Mouse (Mus musculus) lung, embryonic 15.5 days (tissue): Measurements from ENCODE around the gene Cwc25. TPM values are rescaled to one million over a fixed set of nuclear protein-coding genes. Genes with fewer than 3 reads are reported as not detected.

Source experiments
- ATAC-seq: fragments of 200-750 bp; cut with Nextera tagmentation; 2 replicates; pipeline ENCODE4 v1.8.0; 2017; ENCODE audit warnings: moderate number of reproducible peaks, borderline replicate concordance; ENCODE audit not compliant: low FRiP score, low TSS enrichment; ENCODE audit errors: extremely low read depth
- H3K27ac ChIP-seq: fragments of 300-500 bp; sonication (generic); 2 replicates; pipeline ENCODE4 v1.5.1; 2015; ENCODE audit warnings: moderate library complexity, mild to moderate bottlenecking, inconsistent platforms
- H3K27me3 ChIP-seq: fragments of 300-500 bp; sonication (generic); 2 replicates; pipeline ENCODE4 v1.6.1; 2015; ENCODE audit warnings: inconsistent platforms
- H3K36me3 ChIP-seq: fragments of 300-500 bp; sonication (generic); 2 replicates; pipeline ENCODE4 v1.6.1; 2015; ENCODE audit warnings: inconsistent platforms
- H3K4me1 ChIP-seq: fragments of 300-500 bp; sonication (generic); 2 replicates; pipeline ENCODE4 v1.6.1; 2015; ENCODE audit warnings: inconsistent platforms
- H3K4me2 ChIP-seq: fragments of 300-500 bp; sonication (generic); 2 replicates; pipeline ENCODE4 v1.6.1; 2015; ENCODE audit warnings: inconsistent platforms, mild to moderate bottlenecking, moderate library complexity
- H3K4me3 ChIP-seq: fragments of 300-500 bp; sonication (generic); 2 replicates; pipeline ENCODE4 v1.5.1; 2015; ENCODE audit warnings: mild to moderate bottlenecking, inconsistent platforms
- H3K9ac ChIP-seq: fragments of 300-500 bp; sonication (generic); 2 replicates; pipeline ENCODE4 v1.6.1; 2015; ENCODE audit warnings: inconsistent platforms
- H3K9me3 ChIP-seq: fragments of 300-500 bp; sonication (generic); 2 replicates; pipeline ENCODE4 v1.6.1; 2016; ENCODE audit warnings: inconsistent platforms
- WGBS: fragments of 180-500 bp; shearing (Covaris S2); methylation state at CpG from one replicate; pipeline ENCODE4 v1.1.7; 2015; 5-methylcytosine and 5-hydroxymethylcytosine counted together
- polyA plus RNA-seq: library from polyadenylated mRNA; unstranded; fragments of >200 nt; fragmentation: Nextera tagmentation; extraction: Ambion mirVana; gene quantifications from 2 replicates; pipeline ENCODE4 v1.2.1, GENCODE M21; 2015

The Cwc25 gene
- 15.6 and 18.5 TPM in 2 replicates for polyA plus RNA-seq

GRCm38 (mm10) chr11:97766154-97766881, at the start of gene Cwc25:
TSS of gene Cwc25 (minus strand) at chr11:97766556.
- peak within 1 kb of the TSS; percentile 66 for H3K4me2 ChIP-seq
- H3K9ac ChIP-seq, result peak within 1 kb of the TSS; percentile 89
- H3K9me3 ChIP-seq, result no peaks in the 10 kb centered on the region
- H3K36me3 ChIP-seq, result peaks cover 21% of the 10 kb centered on the region
- H3K4me1 ChIP-seq, result peaks cover 11% of the 10 kb centered on the region
- H3K4me3 ChIP-seq, result peak within 1 kb of the TSS; percentile 91
- peak; percentile 96 for ATAC-seq
- peak within 1 kb of the TSS; percentile 92 for H3K27ac ChIP-seq
- under 1% methylated on average over 38 of the region's 38 CpGs for WGBS
- H3K27me3 ChIP-seq, result no peaks in the 10 kb centered on the region

DNA sequence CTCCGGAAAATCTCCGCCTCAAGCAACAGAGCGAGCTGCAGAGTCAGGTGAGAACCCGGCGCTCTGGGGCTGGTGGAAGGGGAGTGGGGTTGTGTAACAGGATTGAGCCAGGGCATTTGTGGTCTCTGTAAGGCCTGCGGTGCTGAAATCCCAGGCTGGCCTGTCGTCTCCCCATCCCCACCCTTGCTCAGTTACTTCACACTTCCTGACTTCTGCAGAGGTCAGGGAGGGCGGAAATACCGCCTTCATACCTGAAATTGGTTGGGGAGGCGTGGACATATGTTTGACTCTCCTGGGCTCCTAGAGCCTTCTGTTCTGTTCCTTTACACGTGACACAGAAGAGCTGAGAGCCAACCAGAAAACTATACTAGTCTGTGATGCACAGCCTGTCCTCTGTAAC, 49.4 kb upstream of the Cwc25 start:
- no peak overlapping the region for H3K4me3 ChIP-seq
- WGBS, result 67% methylated on average over 11 of the region's 11 CpGs
- peak overlapping the region; percentile 34; the same call in 1 of the 2 replicates for H3K27ac ChIP-seq
- H3K27me3 ChIP-seq, result no peaks in the 10 kb centered on the region
- H3K4me1 ChIP-seq, result peaks cover 96% of the 10 kb centered on the region
- H3K9ac ChIP-seq, result no peak overlapping the region
- H3K4me2 ChIP-seq, result no peak overlapping the region
- no peaks in the 10 kb centered on the region for H3K9me3 ChIP-seq
- ATAC-seq, result no peak
- peaks cover 42% of the 10 kb centered on the region for H3K36me3 ChIP-seq

GRCm38 (mm10) chr11:97813746-97814515, 47.6 kb upstream of the Cwc25 start:
- H3K4me3 ChIP-seq, result no peak overlapping the region
- H3K9ac ChIP-seq, result no peak overlapping the region
- no peaks in the 10 kb centered on the region for H3K27me3 ChIP-seq
- no peak for ATAC-seq
- H3K4me1 ChIP-seq, result peaks cover 100% of the 10 kb centered on the region
- WGBS, result 54% methylated on average over 17 of the region's 17 CpGs
- H3K9me3 ChIP-seq, result no peaks in the 10 kb centered on the region
- no peak overlapping the region for H3K4me2 ChIP-seq
- H3K36me3 ChIP-seq, result peaks cover 41% of the 10 kb centered on the region
- peak overlapping the region; percentile 89 for H3K27ac ChIP-seq

DNA sequence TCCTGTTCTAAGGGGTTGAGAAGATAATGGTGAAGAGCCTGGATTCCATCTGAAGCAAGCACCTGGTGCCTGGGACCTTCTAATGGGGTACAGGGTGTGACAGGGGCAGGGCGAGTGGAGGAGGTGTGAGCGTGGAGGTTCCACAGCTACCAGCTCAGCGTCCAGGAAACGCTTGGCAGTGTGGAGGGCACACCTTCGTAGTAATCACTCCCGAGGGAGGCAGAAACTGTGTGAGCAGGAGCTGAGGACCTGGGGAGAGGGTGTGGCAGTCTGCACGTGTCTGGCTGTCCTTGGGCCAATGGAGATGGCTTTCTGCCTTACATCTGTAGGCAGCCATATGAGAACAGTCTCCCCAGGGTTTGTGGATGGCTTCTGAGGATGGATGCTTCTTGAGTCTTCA, 46.7 kb upstream of the Cwc25 start:
- no peak for ATAC-seq
- Histone ChIP-seq H3K27me3 (no peaks in the 10 kb centered on the region), H3K9ac (peak overlapping the region; percentile 9; the same call in 1 of the 2 replicates), H3K9me3 (no peaks in the 10 kb centered on the region), H3K4me1 (peaks cover 100% of the 10 kb centered on the region), H3K27ac (peak overlapping the region; percentile 89), H3K4me2 (no peak overlapping the region), H3K36me3 (peaks cover 44% of the 10 kb centered on the region), H3K4me3 (no peak overlapping the region)
- 46% methylated on average over 7 of the region's 7 CpGs for WGBS

- Histone ChIP-seq H3K27ac (peak overlapping the region; percentile 89), H3K4me2 (no peak overlapping the region), H3K9ac (peak overlapping the region; percentile 15; the same call in 1 of the 2 replicates), H3K36me3 (peaks cover 44% of the 10 kb centered on the region), H3K4me1 (peaks cover 100% of the 10 kb centered on the region), H3K4me3 (no peak overlapping the region), H3K9me3 (no peaks in the 10 kb centered on the region), H3K27me3 (no peaks in the 10 kb centered on the region)
- WGBS, result 33% methylated on average over 3 of the region's 3 CpGs
- ATAC-seq, result peak; percentile 5; the same call in 1 of the 2 replicates
These were observed 46.1 kb upstream of the Cwc25 start for GRCm38 (mm10) chr11:97812491-97812921.

DNA sequence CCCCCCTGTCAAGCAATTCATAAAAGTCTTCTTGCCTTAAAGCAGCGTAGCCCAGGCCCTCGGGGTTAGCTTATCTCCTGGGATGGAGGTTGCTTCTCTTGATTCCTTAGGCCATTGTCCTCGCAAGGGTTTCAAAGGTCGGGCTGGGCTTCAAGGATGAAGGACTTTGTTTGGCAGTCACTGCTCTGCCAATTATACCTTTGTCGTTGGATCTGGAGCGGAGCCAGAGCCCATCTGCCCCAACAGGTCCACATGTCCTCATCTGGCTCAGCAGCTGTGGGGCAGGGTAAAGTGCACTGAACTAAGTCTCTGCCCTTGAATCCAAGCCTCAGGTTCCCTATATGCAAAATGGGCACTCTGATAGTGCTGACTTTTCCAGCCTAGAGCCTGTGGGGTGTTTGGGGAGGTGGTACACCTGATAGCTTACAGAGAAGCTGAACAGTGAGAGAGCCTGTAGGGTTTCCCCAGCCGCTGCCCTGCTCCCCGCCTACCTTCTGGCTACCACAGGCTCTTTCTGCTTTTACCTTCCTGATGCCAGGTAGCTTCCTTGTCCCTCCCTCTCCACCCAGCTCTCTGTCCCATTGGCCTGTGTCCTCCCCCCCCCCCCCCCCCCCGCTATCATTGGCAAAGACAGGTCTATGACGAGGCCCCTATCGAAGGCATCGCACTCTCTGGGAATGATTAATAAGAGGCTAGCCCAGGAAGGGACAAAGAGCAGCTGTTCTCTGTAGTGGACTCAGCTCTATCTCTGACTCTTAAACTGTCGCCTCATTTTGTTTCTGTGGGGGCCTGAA, 45.4 kb upstream of the Cwc25 start:
- WGBS, result 35% methylated on average over 12 of the region's 13 CpGs
- Histone ChIP-seq H3K4me2 (no peak overlapping the region), H3K9ac (peak overlapping the region; percentile 29; the same call in 1 of the 2 replicates), H3K9me3 (no peaks in the 10 kb centered on the region), H3K4me1 (peaks cover 100% of the 10 kb centered on the region), H3K4me3 (no peak overlapping the region), H3K36me3 (peaks cover 45% of the 10 kb centered on the region), H3K27ac (peak overlapping the region; percentile 89), H3K27me3 (no peaks in the 10 kb centered on the region)
- ATAC-seq, result no peak

DNA sequence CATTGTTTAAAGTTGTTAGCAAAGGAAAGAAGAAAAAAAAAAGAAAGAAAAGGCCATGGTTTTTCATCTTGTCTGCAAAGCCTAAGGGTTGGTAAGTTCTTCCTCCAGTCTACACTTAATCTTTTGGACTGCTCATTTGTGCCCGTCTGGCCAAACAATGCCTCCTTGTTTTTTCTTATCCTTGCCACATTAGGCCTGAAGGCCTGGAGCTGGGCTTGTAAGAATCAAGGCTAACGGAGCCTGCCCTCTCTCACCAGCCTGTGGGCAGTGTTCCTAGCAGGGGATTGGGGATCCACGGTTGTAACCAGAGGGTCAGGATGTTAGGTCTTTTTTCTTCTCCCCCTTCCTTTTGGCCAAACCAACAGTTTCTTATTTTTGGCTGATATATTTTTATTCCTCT, 44.6 kb upstream of the Cwc25 start:
- Histone ChIP-seq H3K27ac (peak overlapping the region; percentile 89; the same call in 1 of the 2 replicates), H3K4me2 (peak overlapping the region; percentile 10; the same call in 1 of the 2 replicates), H3K9ac (no peak overlapping the region), H3K36me3 (peaks cover 41% of the 10 kb centered on the region), H3K4me3 (no peak overlapping the region), H3K27me3 (no peaks in the 10 kb centered on the region), H3K9me3 (no peaks in the 10 kb centered on the region), H3K4me1 (peaks cover 100% of the 10 kb centered on the region)
- no peak for ATAC-seq
- WGBS, result 38% methylated on average over 3 of the region's 3 CpGs

DNA sequence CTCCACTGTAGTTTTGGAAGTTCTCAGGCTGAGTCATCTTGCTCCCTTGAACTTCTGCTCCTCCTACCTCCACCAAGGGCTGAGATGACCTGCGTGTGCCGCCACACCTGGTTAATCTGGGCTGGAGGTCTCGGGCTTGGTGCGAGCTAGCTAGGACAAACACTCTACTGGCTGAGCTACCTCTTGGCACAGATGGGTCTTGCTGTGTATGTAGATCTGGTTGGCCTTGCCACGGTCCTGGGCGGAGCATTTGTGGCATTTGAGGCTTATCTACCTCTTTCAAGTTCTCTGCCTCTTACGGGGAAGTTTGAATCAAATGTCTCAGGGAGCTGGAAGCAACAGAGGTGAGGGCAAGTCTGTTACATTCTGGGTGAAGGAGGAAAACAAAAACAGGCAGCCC, 44.0 kb upstream of the Cwc25 start:
- H3K27ac ChIP-seq, result peak overlapping the region; percentile 89
- no peak overlapping the region for H3K9ac ChIP-seq
- ATAC-seq, result no peak
- H3K27me3 ChIP-seq, result no peaks in the 10 kb centered on the region
- peaks cover 100% of the 10 kb centered on the region for H3K4me1 ChIP-seq
- H3K4me2 ChIP-seq, result peak overlapping the region; percentile 10; the same call in 1 of the 2 replicates
- H3K9me3 ChIP-seq, result no peaks in the 10 kb centered on the region
- H3K36me3 ChIP-seq, result peaks cover 34% of the 10 kb centered on the region
- WGBS, result 52% methylated on average over 7 of the region's 7 CpGs
- H3K4me3 ChIP-seq, result no peak overlapping the region

DNA sequence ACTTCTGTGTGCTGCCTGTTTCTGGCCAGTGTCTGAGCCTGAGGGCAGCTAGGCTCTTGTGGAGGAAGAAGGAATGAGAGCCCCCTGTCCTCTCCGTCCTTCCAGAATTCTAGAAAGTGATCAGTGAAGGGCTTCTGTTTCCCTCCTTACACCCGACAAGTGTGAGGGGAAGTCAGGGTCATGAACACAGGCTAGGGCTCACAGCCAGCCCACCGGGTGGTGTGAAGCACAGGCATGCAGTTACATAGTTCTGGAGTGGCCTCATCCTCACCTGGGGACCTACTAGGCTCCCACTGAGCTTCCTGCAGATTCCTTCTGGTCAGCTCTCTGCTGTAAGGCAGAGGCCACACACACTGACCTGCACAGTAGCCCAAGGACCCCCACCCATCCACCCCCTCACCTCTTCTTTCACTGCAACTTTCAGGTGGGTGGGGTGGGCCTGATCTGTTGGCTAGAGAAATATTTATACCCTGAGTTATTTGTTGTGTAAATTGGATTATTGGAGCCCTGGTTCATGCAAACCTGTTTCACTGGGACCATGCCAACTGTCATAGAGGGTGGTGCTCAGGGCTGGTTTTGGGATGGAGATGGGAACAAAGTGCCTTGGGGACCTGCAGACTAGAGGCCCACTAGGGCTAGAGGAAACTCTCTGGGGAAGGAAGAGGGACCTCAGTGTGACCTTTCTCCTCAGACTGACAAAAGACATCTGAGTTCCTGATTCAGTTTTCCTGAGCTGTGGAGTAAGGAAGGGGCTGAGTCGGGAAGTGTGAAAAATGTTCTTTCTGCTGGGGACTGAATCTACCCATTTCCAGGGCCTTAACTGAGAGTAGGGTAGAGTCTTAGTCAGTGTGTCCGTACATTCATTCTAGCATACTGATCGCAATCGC, 43.1 kb upstream of the Cwc25 start:
- Histone ChIP-seq H3K4me3 (no peak overlapping the region), H3K27me3 (no peaks in the 10 kb centered on the region), H3K4me1 (peaks cover 100% of the 10 kb centered on the region), H3K36me3 (peaks cover 26% of the 10 kb centered on the region), H3K27ac (peak overlapping the region; percentile 89), H3K9ac (0 out of 2 replicates have a peak overlapping the region, but pooled peaks have one; percentile 3), H3K4me2 (peak overlapping the region; percentile 3; the same call in 1 of the 2 replicates), H3K9me3 (no peaks in the 10 kb centered on the region)
- WGBS, result 44% methylated on average over 7 of the region's 7 CpGs
- no peak for ATAC-seq

GRCm38 (mm10) chr11:97808621-97809234, 42.4 kb upstream of the Cwc25 start:
- Histone ChIP-seq H3K4me1 (peaks cover 100% of the 10 kb centered on the region), H3K9me3 (no peaks in the 10 kb centered on the region), H3K36me3 (peaks cover 20% of the 10 kb centered on the region; the same call in 1 of the 2 replicates), H3K27ac (peak overlapping the region; percentile 89), H3K4me3 (no peak overlapping the region), H3K27me3 (no peaks in the 10 kb centered on the region), H3K9ac (0 out of 2 replicates have a peak overlapping the region, but pooled peaks have one; percentile 3), H3K4me2 (peak overlapping the region; percentile 7; the same call in 1 of the 2 replicates)
- ATAC-seq, result no peak
- WGBS, result 32% methylated on average over 5 of the region's 5 CpGs
